Comparison of ENCODE assay signal across 9 mouse cellular contexts in genomic region chr16:22302606-22303005, GRCm38 (mm10). TPM values are rescaled to one million over a fixed set of nuclear protein-coding genes. Genes with fewer than 3 reads are reported as not detected.
DNase-seq lines count a peak whose midpoint lies in the region; TF ChIP-seq lines count a peak whose summit lies in the region.
"Had no signal": no experiment of that assay in that cellular context is flagged by ENCODE, and none has a peak within 500 bp of the region (broad histone marks: within the 10 kb centered on the region; RNA-seq: fewer than 3 reads in every experiment).

No protein-coding gene starts in this region.

- no peak overlapping the region for H3K27ac ChIP-seq in layer of hippocampus, adult 2 months
- H3K27ac ChIP-seq: limb, embryonic 15.5 days had no signal

- H3K4me3 ChIP-seq in layer of hippocampus, adult 2 months, result no peak overlapping the region
- H3K4me3 ChIP-seq: limb, embryonic 15.5 days had no signal

- no peak for TF ChIP-seq POLR2A in brain, embryonic 14.5 days (IDR thresholded peaks at IDR 0.05; ENCODE audit: borderline replicate concordance, extremely low read depth, insufficient read depth, insufficient read length, poor library complexity, severe bottlenecking)

- peak; percentile 62 for DNase-seq in MN1 (ENCODE audit: low spot score)
- DNase-seq in brain, embryonic 14.5 days (ENCODE audit: low read depth), result peak; percentile 75
- peak; percentile 27 for DNase-seq in fibroblast of lung, adult 2 months (ENCODE audit: low read depth)
- DNase-seq in heart, postnatal 10 days, result peak; percentile 78 to 84
- DNase-seq in layer of hippocampus, adult 2 months (ENCODE audit: low spot score in 2 of 2), result peak; percentile 52 to 79
- peak; percentile 85 for DNase-seq in lung, postnatal 14 days
- peak; percentile 40 to 43 for DNase-seq in right cerebral cortex, postnatal 36 days (ENCODE audit: low spot score in 2 of 2)
- DNase-seq in urinary bladder, postnatal 36 days (ENCODE audit: low spot score in 2 of 2), result peak; percentile 68 to 78

- intact Hi-C loops in heart, postnatal 10 days (cut with DNase I), result loop anchor here (2.0 kb wide), 3 partner anchors 246 to 504 kb away; no protein-coding TSS in a partner anchor

- peak; percentile 87 for TF ChIP-seq CTCF in brain, embryonic 14.5 days (IDR thresholded peaks at IDR 0.05; ENCODE audit: borderline replicate concordance, extremely low read depth, insufficient read depth, insufficient read length)
- peak; percentile 91 for TF ChIP-seq CTCF in layer of hippocampus, adult 2 months (conservative IDR thresholded peaks at IDR 0.05)

RNA-seq across cellular contexts. Expression of gene Tra2b, which starts 36.8 kb away (rescaled TPM):
- polyA plus RNA-seq in brain, embryonic 14.5 days (2012; rRNA removed), result 175 TPM in 2 replicates
- 10 to 100 TPM; 73.8 to 74.8 TPM for total RNA-seq in heart, postnatal 10 days (2021)
- total RNA-seq in layer of hippocampus, adult 2 months (2021), result 10 to 100 TPM; 76.7 to 83.6 TPM

Comparison
In these comparisons a context has a peak if more than half of its experiments do, and no peak if none do; other contexts are left out.
1. DNase-seq: peak in every context shown above with its lines; median percentile 85 in lung, postnatal 14 days; 81 in heart, postnatal 10 days; 75 in brain, embryonic 14.5 days; 73 in urinary bladder, postnatal 36 days; 66 in layer of hippocampus, adult 2 months; 62 in MN1; 42 in right cerebral cortex, postnatal 36 days; 27 in fibroblast of lung, adult 2 months.